Mouse (Mus musculus): Measurements from ENCODE around the gene Kcnq1.

Kcnq1 gene

DNA sequence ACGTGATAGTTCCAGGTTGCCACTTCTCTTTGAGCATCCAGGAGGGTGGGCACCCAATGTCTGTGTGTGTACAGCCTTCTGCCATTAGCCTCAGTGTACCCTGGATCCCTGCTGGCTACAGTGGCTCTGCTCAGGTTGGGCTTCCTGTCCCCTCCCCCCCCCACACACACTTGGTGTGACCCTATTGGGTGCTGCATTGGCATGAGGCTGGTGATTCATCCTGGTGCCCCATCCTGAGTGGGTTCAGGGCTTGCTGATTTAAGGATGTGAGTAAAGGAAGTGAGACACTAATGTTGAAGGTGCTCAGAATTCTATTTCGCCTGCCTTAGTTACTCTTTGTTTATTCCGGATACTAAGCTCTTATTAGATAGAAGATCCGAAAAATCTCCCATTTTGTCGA lies 26.7 kb downstream of the Kcnq1 start:
- no peak for DNase-seq (ENCODE audit: low read depth, low spot score)

DNA sequence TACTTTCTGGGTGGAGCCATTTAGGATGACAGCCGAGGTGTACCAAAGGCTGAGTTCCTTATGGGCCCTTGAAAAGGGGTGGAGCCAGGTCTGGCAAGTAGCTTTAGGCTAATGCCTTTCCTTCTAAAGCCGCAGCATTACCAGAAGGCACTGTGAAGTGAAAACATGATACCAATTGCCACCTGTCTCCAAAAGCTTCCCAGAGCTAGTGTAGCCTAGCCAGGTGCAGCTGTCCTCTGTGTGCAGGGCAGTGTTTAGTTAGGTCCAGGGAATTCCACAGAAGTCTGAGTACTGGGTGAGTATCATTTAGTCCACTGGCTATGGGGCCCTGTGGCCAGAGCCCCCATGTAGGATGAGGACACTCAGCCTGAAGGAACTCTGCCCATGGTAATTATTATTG lies 30.0 kb downstream of the Kcnq1 start:
- DNase-seq (ENCODE audit: low read depth, low spot score), result no peak

DNA sequence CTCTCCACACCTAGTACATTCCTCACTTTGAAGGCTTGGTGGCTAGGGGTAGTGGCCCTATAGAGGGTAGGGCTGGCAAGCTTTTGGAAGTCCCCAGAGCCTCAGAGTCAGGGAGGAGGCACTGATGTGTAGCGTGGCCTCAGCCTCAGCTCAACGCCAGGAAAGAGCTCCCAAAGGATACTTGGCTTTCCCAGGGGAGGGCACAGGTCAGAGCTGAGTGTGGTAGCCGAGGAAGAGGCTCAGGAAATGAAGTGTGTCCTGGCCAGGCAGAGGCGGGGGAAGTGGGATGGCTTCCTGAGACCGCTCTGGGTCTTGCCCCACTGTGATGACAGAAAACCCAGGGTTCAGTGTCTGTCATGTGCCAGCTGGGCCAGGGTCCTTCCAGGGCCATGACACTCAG lies 30.4 kb downstream of the Kcnq1 start:
- no peak for DNase-seq (ENCODE audit: low read depth, low spot score)

DNA sequence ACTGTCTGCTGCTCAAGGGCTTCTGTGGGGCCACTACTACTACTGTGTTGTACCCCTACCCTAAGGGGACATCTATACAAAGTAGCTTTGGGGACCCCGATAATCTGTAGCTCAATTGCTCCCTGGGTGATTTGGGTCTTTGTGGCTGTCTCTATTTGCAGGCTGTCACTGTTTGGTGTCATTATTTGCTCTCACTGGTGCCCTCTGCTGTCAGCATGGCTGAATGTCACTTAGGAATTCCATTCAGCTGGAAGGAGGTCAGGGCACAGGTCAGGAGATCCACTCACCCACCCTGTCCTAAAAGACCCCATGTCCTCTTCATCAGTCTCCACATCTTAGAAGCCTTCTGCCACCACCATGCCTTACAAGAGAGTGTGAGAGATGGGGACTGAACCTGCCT lies 32.6 kb downstream of the Kcnq1 start:
- peak; percentile 46 for DNase-seq (ENCODE audit: low read depth, low spot score)

DNA sequence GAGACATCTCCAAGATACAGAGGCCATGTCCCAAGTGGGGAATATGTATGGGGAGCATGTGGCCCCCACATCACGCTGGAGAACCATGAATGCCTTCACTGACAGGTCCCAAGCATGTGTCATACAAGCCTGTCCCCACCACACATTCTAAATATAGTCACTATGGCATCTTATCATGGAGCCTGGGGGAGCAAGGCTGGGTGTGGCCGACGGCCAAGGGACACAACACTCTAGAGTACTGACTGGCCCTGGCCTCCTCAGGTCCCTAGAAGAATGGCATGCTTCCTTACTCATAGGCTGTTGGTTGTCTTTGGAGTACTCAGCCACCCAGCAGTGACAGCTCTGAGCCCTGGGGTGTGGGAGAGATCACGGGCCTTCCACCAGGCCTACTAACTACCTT lies 33.8 kb downstream of the Kcnq1 start:
- DNase-seq (ENCODE audit: low read depth, low spot score), result no peak

DNA sequence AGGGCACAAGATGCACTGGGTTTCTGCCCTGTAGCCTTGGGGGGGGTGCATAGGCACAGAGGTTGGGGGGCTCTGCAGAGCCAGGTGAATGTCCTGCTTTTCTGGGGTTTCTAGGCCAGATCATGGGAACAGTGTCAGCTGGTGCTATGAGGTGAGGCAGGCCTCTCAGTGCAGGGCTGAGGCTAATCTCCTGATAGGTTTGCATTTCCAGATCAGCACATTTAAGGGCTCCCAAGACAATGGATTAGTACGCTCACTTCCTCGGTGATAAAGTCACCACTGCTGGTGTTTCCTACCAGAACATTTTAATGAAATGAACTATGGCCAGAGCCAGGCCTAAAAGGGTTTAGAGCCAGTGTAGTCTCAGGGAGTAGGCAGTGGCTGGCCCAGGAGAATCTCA lies 36.5 kb downstream of the Kcnq1 start:
- DNase-seq (ENCODE audit: low read depth, low spot score), result no peak

DNA sequence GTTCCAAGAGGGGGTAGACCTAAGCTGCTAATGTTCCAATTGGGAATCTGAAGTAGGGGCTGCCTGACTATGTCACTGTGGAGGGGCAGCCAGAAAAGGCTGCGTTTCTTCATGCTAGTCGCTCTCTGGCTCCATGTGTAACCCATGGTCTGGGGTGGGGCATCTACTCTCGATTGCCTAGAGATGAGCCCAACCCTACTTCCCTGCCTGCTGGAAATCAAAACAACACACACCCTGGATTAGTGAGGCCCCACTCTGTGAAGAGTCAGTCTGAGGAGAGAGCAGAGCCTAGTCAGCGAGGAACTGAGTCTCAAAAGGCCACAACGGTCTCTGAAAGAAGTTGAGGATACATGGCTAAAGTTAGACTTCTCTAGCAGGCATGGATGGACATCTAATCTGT lies 40.9 kb downstream of the Kcnq1 start:
- DNase-seq (ENCODE audit: low read depth, low spot score), result no peak

DNA sequence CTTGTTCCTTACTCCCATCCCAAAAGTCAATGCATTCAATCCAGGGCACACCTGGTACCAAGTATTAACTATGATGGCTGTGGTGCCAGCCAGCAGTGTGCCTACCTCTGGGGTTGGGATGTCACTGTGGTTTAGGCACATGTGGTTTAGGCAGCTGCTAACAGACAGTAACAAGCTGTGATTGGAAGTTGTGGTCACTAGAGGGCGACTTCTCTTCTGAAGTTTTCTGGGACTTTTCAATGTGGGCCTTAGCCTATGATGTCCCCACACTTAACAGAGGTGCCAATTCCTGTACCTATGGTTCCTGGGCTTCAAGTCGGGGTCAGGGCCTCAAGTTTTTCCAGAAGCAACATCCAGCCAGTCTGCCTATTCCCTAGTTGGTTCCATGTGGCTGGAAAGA lies 45.0 kb downstream of the Kcnq1 start:
- DNase-seq (ENCODE audit: low read depth, low spot score), result peak; percentile 13

DNA sequence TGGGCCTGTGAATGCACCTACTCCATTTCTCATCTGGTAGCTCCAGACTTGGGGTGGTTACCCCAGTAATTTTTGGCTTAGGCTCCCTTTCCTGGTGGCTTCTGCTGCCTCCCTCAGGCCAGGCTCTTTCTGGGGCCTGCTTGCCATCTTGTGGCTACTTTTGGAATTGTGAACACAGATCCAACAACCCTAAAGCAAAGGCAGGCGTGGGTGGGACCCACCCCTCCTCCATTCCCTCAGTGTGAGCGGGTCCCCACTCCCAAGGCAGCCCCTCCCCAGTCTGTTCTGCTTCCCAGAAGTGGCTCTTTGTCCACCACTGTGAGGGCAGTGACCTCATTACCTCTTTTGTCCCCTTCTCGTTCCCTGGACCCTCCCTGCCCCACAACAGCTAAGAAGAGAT lies 46.2 kb downstream of the Kcnq1 start:
- no peak for DNase-seq (ENCODE audit: low read depth, low spot score)

DNA sequence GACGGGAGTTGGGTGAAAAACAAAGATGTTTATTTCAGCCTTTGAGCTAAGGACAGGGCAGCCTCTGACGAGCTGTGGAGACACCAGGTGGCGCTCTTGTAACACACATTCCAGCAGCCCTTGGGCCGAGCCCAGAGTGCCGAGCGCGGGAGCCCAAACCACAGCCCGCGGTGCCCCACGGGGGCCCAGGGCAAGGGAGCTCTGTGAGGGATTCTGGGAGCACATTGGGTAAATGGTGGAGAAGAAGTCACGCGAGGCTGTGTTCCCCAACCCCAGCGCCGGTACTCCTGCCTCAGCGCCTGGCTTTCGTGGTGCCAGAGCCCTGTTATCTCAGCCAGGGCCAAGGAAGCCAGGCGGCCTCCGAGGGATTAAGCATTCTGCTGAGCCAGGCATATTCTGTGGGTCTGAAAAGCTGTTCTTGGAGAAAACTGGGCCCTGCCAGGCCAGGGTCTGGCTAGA lies 47.8 kb downstream of the Kcnq1 start:
- peak; percentile 56 for DNase-seq (ENCODE audit: low read depth, low spot score)

DNA sequence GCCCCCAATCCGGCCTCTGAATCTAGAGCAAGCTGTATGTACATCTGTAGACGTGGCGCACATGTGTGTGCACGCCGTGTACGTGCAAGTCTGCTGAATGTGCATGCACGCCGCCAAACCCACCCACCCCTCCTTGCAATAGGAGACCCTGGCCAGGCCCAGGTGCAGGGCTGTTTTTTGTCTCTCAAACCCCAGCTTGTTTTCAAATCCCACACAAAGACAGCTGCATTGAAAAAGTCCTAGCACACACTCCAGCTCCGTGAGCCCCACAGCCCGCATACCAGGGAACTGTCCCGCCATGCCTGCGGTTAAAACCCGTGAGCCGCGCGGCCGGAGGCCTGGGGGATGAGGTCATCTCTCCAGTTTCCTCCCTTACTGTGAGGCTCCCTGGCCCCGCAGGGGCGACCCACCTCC lies 48.3 kb downstream of the Kcnq1 start:
- no peak for DNase-seq (ENCODE audit: low read depth, low spot score)

DNA sequence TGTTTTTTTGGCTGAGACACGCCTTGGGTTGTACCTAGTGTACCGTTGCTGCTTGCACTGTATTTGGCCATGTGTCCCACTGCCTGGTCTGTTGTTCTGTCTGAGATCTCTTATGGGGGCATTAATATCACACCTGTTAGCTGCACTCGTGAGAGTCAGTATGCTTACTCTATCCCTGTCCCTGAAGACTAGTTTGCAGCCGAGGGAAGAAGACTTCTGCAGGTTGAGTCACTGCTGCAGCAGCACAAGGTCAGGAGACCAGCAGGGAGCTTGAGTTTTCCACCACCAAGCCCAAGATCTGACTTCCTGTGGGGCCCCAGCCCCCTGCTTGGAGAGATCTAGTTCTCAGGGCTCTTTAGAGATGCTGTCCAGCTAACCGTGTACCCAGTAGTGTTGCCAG lies 49.1 kb downstream of the Kcnq1 start:
- no peak for DNase-seq (ENCODE audit: low read depth, low spot score)

DNA sequence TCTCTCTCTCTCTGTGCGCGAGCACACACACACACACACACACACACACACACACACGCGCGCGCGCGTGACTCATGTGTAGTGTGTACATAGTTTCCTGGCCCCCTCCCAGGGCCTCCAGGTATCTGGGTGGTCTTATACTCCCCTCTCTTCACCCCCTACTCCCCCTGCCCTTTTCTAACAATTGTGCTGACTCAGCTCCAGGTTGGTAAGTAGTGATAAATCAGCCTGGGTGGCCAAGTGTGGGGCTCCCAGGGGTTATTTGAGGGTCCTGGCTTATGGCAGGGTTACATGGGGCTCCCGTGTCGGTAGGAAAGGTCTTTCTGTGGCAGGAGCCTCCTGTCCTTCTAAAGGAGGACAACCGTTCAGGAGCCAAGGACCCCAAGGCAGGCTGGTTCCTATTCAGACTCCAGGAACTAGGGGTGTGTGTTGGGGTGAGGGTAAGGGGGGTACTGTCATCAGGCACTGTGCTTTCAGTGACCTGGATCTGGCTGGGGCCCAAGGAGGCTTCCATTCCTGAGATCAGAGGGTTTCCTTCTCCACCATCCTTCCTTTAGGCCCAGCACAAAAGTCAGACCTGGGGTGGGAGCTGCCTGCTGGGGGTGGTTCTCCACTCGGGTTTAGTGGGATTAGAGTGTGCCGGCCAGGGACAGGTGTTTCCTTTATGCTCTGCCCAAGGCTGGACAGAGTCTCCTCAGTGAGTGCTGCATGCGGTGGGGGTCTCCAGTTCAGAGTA lies 52.7 kb downstream of the Kcnq1 start:
- no peak for DNase-seq (ENCODE audit: low read depth, low spot score)

DNA sequence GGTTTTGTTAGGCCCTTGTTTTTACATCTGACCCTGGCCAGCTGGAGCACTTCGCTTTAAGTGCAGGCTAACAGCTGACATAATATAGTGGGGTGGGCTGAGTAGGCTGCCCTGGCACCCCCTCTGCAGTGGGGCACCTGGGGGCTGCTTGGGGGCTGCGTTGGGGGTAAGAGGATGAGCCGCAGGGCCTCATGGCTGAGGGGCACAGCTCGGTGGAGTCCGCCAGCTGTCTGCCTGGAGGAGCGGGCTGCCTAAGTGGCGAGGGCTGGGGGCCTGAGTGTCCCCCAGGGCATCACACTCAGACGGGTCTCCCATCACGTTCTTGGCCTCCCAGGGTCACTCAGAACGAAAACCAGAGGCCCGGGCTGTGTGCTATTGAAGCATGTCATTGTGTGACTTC lies 53.3 kb downstream of the Kcnq1 start:
- no peak for DNase-seq (ENCODE audit: low read depth, low spot score)

DNA sequence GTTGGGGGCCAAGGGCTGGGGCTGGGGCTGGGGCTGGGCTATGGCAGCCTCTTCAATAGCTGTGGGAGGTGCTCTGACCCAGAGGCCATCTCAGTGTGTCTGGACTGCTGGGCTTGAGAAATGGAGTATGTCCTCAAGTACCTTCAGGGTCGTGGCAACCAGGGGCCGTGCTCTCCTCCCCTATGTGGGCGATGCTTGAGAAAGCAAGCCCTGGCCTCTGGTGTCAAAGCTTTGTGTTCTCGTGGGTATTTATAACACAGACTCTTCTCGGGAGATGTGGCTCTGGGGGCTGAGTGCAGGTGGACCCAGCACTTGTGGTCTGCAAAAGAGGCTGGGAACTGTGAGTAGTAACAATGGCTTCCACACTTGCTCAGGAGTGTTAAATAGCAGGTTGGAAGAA lies 53.9 kb downstream of the Kcnq1 start:
- DNase-seq (ENCODE audit: low read depth, low spot score), result no peak

DNA sequence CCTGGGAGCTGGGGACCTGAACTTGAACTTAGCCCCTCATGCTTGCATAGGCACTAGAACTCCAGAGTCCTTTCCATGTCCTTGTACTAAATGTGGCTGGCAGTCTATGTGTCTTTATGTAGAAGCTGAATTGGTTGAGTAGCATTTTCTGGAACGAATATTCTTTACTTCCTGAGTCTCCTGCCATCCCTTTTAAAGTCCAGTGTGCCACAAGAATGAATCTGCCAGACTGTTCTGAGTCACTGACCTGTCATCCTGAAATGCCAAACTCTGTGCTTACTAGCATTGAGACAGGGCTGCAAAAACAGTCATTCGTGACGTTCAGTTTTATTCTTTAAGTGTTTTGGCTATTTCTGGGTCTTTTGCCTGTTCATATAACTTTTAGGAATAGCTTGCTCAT lies 55.9 kb downstream of the Kcnq1 start:
- DNase-seq (ENCODE audit: low read depth, low spot score), result no peak

DNA sequence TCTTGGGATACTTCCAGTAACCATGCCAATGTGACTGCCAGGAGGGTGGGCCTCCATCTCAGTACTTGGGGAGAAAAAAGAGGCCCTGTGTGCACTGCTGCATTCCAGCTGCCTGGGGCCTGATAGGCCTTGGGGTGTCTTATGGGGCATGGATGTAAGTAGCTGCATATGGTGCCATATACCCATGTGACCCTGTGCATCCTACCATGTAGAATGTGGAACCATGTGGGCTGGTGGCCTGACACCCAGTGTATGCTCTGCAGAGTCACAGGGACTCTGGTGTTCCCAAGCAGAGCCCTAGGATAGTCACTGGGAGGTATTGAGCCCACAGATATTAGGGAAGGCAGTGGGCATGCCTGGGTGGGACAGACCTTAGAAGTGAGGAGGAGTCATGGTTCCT lies 57.9 kb downstream of the Kcnq1 start:
- no peak for DNase-seq (ENCODE audit: low read depth, low spot score)

DNA sequence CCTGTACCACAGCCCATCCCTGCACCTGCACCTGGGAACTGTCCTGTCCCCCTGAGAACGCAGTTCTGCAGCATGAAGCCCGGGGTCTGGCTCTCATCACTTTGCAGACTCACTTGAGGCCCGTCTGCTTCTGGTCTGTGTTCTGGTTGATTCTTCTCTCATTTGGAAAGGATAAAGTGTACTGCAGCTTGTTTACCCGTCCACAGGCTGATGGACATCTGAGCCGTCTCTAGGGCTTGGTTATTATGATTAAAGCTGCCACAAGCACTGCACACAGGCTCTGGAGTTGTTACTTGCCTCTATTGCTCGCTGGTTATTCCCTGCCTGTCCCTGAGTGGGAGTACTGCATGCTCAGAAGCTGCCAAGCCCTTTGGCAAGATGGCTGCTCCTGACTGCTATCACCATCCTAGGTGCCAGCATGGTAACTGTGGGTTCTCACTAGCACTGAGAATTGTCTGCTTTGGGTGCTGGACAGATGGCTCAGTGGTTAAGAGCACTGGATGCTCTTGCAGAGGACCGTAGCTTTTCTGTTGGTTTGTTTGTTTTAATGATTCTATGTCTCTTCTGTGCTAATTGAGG lies 59.6 kb downstream of the Kcnq1 start:
- DNase-seq (ENCODE audit: low read depth, low spot score), result no peak

DNA sequence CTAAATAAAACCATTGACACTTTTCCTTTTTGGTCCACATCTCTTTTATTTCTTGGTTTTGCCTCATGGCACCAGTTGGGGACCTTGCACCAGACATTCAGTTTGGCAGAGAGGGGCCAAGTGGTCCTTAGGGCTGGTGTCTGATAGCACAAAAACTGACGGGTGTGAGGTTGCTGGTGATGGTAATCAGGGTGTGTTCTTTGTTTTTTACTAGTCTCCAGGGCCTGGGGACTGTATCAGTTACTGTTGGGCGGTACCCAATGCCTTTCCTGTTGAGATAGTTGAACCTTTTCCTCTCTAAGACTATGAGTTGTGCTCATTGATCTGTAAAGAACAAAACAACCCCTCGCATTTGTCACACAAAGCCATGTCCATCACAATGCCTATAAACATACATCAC lies 61.1 kb downstream of the Kcnq1 start:
- DNase-seq (ENCODE audit: low read depth, low spot score), result no peak

DNA sequence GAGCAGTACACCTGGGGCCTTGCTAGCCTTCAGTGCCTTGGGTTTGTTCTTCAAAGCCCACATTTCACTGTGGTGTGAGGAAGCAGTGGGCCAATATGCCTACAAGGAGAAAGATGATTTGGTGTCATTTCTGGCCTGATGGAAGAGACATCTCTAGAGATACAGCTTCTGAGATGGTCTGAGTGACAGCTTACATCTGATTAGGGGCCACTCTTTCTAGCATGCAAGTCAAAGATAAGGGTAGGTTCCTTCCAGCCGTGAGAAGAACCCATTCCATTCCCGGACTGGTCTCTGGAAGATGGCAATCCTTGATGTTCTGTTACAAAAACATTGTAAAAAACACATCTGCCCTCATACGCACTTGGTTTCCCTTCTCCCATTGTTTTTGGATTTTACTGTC lies 63.2 kb downstream of the Kcnq1 start:
- DNase-seq (ENCODE audit: low read depth, low spot score), result no peak

DNA sequence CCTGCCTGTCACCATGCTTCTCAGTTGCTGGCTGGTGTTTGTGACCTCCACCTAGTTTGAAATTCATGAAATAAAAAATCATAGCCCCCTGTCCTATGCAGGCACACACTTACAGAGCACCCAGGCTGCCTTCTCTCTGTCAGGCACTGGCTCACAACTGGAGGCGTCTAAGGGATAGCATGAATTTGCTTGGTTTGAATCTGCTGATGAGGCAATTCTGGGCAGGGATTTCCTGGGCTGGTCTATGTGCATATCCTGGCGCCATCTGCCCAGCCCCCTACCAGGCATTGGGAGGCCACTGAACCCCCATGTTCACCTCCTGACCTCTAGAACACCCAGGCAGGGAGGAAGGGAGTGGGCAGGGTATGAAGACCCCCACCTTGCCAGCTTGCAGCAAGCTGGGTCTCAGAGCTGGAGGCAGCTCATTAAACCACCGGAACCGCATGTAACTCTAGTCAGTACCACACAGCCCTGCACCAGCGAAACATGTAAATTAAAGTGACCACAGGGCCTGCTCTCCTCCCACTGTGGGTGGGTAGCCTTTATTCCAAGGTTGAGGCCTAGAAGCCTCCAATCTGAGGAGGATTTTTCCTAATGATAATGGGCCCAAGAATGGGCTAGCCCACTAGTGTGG lies 66.9 kb downstream of the Kcnq1 start:
- no peak for DNase-seq (ENCODE audit: low read depth, low spot score)

DNA sequence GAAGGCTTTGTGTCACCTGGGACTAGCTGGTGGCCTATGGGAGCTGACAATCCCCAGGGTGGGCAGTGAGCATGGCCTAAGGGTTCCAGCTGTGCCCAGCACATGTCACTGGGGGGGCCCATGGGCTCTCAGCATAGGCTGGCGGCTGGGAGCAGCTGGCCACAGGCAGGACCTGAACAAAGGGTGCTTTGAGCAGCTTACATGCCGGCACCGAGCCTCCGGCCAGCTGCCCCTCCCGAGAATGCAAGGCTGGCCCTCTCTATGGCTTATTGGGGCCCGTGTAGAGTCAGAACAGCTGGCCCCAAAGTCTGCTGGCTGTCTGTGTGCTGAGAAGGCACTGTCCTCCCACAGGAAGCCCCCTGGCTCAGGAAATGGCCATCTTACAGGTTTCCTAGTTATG lies 68.5 kb downstream of the Kcnq1 start:
- no peak for DNase-seq (ENCODE audit: low read depth, low spot score)

DNA sequence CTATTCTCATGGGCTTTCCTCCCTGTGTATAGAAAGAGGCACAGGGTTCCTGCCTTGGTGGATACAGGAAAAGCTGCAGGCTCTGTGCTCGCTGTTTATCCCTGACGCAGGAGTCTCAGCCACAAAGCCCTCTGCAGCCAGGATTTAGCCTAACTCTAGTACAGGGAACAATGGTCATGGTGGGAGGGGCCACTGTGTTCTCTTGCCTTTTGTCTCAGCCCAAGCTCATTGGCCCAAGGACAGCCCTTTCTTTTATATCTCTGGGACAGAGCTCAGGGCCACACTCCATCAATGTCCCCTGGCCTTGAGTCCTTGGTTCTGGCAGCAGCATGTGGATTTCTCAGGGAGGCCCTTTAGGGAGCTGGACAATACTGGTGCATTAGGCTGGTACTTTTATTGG lies 72.7 kb downstream of the Kcnq1 start:
- DNase-seq (ENCODE audit: low read depth, low spot score), result no peak

Measured in retina, adult 2 months (tissue).